Mouse (Mus musculus) intestine, postnatal 0 days (tissue): ENCODE measurements around the gene Farp2. TPM values are rescaled to one million over a fixed set of nuclear protein-coding genes. Genes with fewer than 3 reads are reported as not detected.

Experiments
- ATAC-seq: fragments of 200-750 bp; cut with Nextera tagmentation; 2 replicates; pipeline ENCODE4 v1.8.0; 2017; ENCODE audit warnings: mild to moderate bottlenecking, moderate TSS enrichment, moderate library complexity
- H3K27ac ChIP-seq: fragments of 300-500 bp; sonication (generic); 2 replicates; pipeline ENCODE4 v1.5.1; 2014; ENCODE audit warnings: mild to moderate bottlenecking, low read depth, low read length, moderate library complexity
- H3K27me3 ChIP-seq: fragments of 300-500 bp; sonication (generic); replicated peaks from 2 replicates; pipeline ENCODE4 v1.6.1; 2014; ENCODE audit warnings: low read length, mixed read lengths; ENCODE audit not compliant: control insufficient read depth, insufficient read depth
- H3K36me3 ChIP-seq: fragments of 300-500 bp; sonication (generic); 2 replicates; pipeline ENCODE4 v1.6.1; 2014; ENCODE audit warnings: mild to moderate bottlenecking, moderate library complexity; ENCODE audit not compliant: control insufficient read depth, insufficient read depth
- H3K4me1 ChIP-seq: fragments of 300-500 bp; sonication (generic); replicated peaks from 2 replicates; pipeline ENCODE4 v1.6.1; 2014; ENCODE audit warnings: antibody characterized with exemption, low read length, mixed read lengths; ENCODE audit not compliant: control insufficient read depth, insufficient read depth
- H3K4me2 ChIP-seq: fragments of 300-500 bp; sonication (generic); replicated peaks from 2 replicates; pipeline ENCODE4 v1.6.1; 2014; ENCODE audit warnings: low read depth, mild to moderate bottlenecking, moderate library complexity
- H3K4me3 ChIP-seq: fragments of 300-500 bp; sonication (generic); 2 replicates; pipeline ENCODE4 v1.5.1; 2014; ENCODE audit warnings: low read depth, low read length
- H3K9ac ChIP-seq: fragments of 300-500 bp; sonication (generic); 2 replicates; pipeline ENCODE4 v1.6.1; 2014; ENCODE audit warnings: mild to moderate bottlenecking, low read depth, low read length
- H3K9me3 ChIP-seq: fragments of 300-500 bp; sonication (generic); 2 replicates; pipeline ENCODE4 v1.6.1; 2016; ENCODE audit warnings: mixed run types; ENCODE audit not compliant: control insufficient read depth
- CTCF ChIP-seq: sonication (generic); IDR thresholded peaks from 2 replicates; pipeline ENCODE4 v1.5.1; 2016; ENCODE audit warnings: low read depth, mild to moderate bottlenecking, control low read depth, antibody characterized with exemption, moderate library complexity
- WGBS: fragments of 180-500 bp; shearing (Covaris S2); extraction: QIAGEN DNeasy Blood & Tissue Kit; methylation state at CpG from one replicate; pipeline ENCODE4 v1.1.7; 2014; 5-methylcytosine and 5-hydroxymethylcytosine counted together
- polyA plus RNA-seq: library from polyadenylated mRNA; unstranded; fragments of >200 nt; fragmentation: Nextera tagmentation; extraction: Ambion mirVana; gene quantifications from 2 replicates; pipeline ENCODE4 v1.2.1, GENCODE M21; 2015

Farp2 gene
- polyA plus RNA-seq, 1 experiment from 2014 or later, result 5.3 TPM

DNA sequence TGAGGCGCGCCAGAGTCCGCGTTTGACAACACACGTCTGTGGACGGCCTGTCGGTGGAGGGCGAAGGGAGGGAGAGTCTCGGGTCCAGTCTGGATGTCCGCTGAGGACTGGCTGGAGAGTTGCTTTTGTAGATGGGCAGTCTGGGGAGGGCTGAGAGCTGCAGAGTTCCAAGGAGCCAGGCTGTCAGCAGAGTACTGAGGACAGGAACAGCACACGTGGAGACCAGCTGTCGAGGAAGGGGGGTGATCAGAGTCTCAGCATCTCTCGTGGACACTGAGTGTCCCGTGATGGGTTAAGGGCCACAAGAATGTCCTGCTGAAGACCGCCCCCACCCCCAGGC, 442 bp downstream of the Farp2 start:
- no peaks in the 10 kb centered on the region for H3K27me3 ChIP-seq
- peak overlapping the region; percentile 75 for H3K4me2 ChIP-seq
- H3K36me3 ChIP-seq, result peaks cover 3% of the 10 kb centered on the region; the same call in 1 of the 2 replicates
- 0 out of 2 replicates have a peak, but pooled peaks cover 8% of the 10 kb centered on the region for H3K4me1 ChIP-seq
- TF ChIP-seq CTCF, result no peak
- H3K4me3 ChIP-seq, result peak overlapping the region; percentile 61
- peak; percentile 25 for ATAC-seq
- H3K9me3 ChIP-seq, result no peaks in the 10 kb centered on the region
- H3K27ac ChIP-seq, result peak overlapping the region; percentile 65
- 2% methylated on average over 15 of the region's 15 CpGs for WGBS
- H3K9ac ChIP-seq, result peak overlapping the region; percentile 74

- Histone ChIP-seq H3K4me1 (0 out of 2 replicates have a peak, but pooled peaks cover 8% of the 10 kb centered on the region), H3K9me3 (no peaks in the 10 kb centered on the region), H3K27me3 (no peaks in the 10 kb centered on the region), H3K4me3 (no peak overlapping the region), H3K27ac (no peak overlapping the region), H3K36me3 (0 out of 2 replicates have a peak, but pooled peaks cover under 1% of the 10 kb centered on the region), H3K9ac (no peak overlapping the region), H3K4me2 (peak overlapping the region; percentile 75; the same call in 1 of the 2 replicates)
- ATAC-seq, result no peak
- no peak for TF ChIP-seq CTCF
- 85% methylated on average over 14 of the region's 14 CpGs for WGBS
These were observed 1.3 kb downstream of the Farp2 start for GRCm38 (mm10) chr1:93513221-93513620.

DNA sequence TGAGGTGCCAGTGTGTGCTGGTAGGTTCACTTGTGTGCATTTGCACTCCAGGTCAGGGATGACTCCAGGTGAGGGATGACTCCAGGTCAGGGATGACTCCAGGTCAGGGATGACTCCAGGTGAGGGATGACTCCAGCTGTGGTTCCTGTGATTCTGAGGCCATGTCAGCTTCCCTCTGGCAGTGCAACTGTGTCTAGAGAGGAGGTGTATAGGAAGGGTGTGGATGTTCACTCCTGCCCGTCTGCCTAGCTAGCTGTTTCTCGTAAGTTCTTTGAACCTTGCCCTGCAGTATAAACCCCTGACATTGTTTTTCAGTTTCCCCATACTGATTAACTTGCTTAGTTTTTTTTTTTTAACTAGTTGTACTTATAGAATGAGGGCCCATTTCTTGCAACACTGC, 9.6 kb downstream of the Farp2 start:
- Histone ChIP-seq H3K4me2 (no peak overlapping the region), H3K27ac (peak overlapping the region; percentile 71), H3K9ac (no peak overlapping the region), H3K9me3 (no peaks in the 10 kb centered on the region), H3K36me3 (no peaks in the 10 kb centered on the region; the same call in none of the 2 replicates), H3K4me3 (no peak overlapping the region), H3K27me3 (no peaks in the 10 kb centered on the region), H3K4me1 (0 out of 2 replicates have a peak, but pooled peaks cover 4% of the 10 kb centered on the region)
- TF ChIP-seq CTCF, result no peak
- WGBS, result 35% methylated on average over 2 of the region's 2 CpGs
- peak; percentile 96 for ATAC-seq

- H3K27ac ChIP-seq, result no peak overlapping the region; the same call in 1 of the 2 replicates
- ATAC-seq, result no peak
- WGBS, result 59% methylated on average over 1 of the region's 1 CpGs
- H3K27me3 ChIP-seq, result no peaks in the 10 kb centered on the region
- no peak overlapping the region for H3K4me3 ChIP-seq
- TF ChIP-seq CTCF, result no peak
- no peak overlapping the region for H3K4me2 ChIP-seq
- H3K9ac ChIP-seq, result 0 out of 2 replicates have a peak overlapping the region, but pooled peaks have one; percentile 11
- H3K36me3 ChIP-seq, result no peaks in the 10 kb centered on the region; the same call in none of the 2 replicates
- 0 out of 2 replicates have a peak, but pooled peaks cover 4% of the 10 kb centered on the region for H3K4me1 ChIP-seq
- H3K9me3 ChIP-seq, result no peaks in the 10 kb centered on the region
These were observed 10.4 kb downstream of the Farp2 start for GRCm38 (mm10) chr1:93522325-93522724.

DNA sequence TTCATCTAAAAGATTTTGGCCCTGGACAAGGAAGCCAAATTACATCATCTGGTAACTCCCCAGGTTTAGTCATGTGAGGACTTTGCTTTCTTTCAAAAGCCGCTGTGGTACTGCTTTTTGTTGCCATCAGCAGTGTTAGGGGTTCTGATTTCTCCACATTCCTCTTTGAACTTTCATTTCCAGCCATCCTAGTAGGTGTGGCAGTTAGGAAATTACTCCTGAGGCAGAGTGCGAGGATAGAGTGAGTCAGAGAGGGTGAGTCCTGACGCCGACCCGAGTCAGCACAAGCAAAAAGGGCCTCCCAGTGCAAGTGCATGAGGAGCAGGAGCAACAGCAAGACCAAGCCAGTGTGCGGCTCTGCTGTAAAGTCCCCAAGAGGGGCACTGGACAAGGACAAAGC, 17.9 kb downstream of the Farp2 start:
- peak; percentile 93 for ATAC-seq
- no peak overlapping the region for H3K4me2 ChIP-seq
- WGBS, result 42% methylated on average over 6 of the region's 6 CpGs
- H3K4me3 ChIP-seq, result no peak overlapping the region
- H3K36me3 ChIP-seq, result peaks cover 13% of the 10 kb centered on the region
- TF ChIP-seq CTCF, result no peak
- H3K9ac ChIP-seq, result no peak overlapping the region
- no peaks in the 10 kb centered on the region for H3K9me3 ChIP-seq
- H3K27me3 ChIP-seq, result no peaks in the 10 kb centered on the region
- peak overlapping the region; percentile 60 for H3K27ac ChIP-seq
- no peaks in the 10 kb centered on the region for H3K4me1 ChIP-seq

- no peak for ATAC-seq
- no peak for TF ChIP-seq CTCF
These were observed 25.3 kb downstream of the Farp2 start for GRCm38 (mm10) chr1:93537227-93537626.

More at GRCm38 (mm10) chr1:93537227-93537626, 25.3 kb downstream of the Farp2 start:
- 96% methylated on average over 6 of the region's 6 CpGs for WGBS
- Histone ChIP-seq H3K9ac (no peak overlapping the region), H3K4me2 (no peak overlapping the region), H3K4me1 (no peaks in the 10 kb centered on the region), H3K4me3 (no peak overlapping the region), H3K36me3 (peaks cover 13% of the 10 kb centered on the region; the same call in 1 of the 2 replicates), H3K27ac (no peak overlapping the region), H3K27me3 (no peaks in the 10 kb centered on the region), H3K9me3 (0 out of 2 replicates have a peak, but pooled peaks cover 3% of the 10 kb centered on the region)
